Mouse (Mus musculus): ENCODE measurements around the gene Treh.

- no peak for TF ChIP-seq GATA1 (IDR thresholded peaks at IDR 0.05; ENCODE audit: low read length)
- no peak for TF ChIP-seq TAL1 (IDR thresholded peaks at IDR 0.05; ENCODE audit: low read length)
Measured at GRCm38 (mm10) chr9:44652027-44652426, 21.0 kb upstream of the Treh start.
